ENCODE assay signal across 27 mouse cellular contexts in genomic region chr4:131438883-131439282, GRCm38 (mm10).
DNase-seq lines count a peak whose midpoint lies in the region; ATAC-seq and TF ChIP-seq lines count a peak whose summit lies in the region.
"Had no signal": no experiment of that assay in that cellular context is flagged by ENCODE, and none has a peak within 500 bp of the region (broad histone marks: within the 10 kb centered on the region; RNA-seq: fewer than 3 reads in every experiment).

No protein-coding gene starts in this region.

- no peaks in the 10 kb centered on the region for H3K27me3 ChIP-seq in intestine, embryonic 14.5 days (replicated peaks; ENCODE audit: control insufficient read depth, insufficient read depth, low read length)
- no peaks in the 10 kb centered on the region for H3K27me3 ChIP-seq in intestine, postnatal 0 days (replicated peaks; ENCODE audit: control insufficient read depth, insufficient read depth, low read length)
- no peaks in the 10 kb centered on the region for H3K27me3 ChIP-seq in lung, embryonic 16.5 days (ENCODE audit: control insufficient read depth, insufficient read depth, low read depth, low read length)
- H3K27me3 ChIP-seq in lung, postnatal 0 days (replicated peaks; ENCODE audit: insufficient read depth, low read length) = no peaks in the 10 kb centered on the region
- no peaks in the 10 kb centered on the region for H3K27me3 ChIP-seq in stomach, embryonic 15.5 days (replicated peaks)
- no peaks in the 10 kb centered on the region for H3K27me3 ChIP-seq in heart, embryonic 11.5 days (ENCODE audit: control insufficient read depth, insufficient read depth, low read length)
- H3K27me3 ChIP-seq: embryonic facial prominence, embryonic 15.5 days; forebrain, embryonic 12.5 days; forebrain, embryonic 15.5 days; hindbrain, embryonic 12.5 days; hindbrain, embryonic 15.5 days had no signal

- no peaks in the 10 kb centered on the region for H3K4me1 ChIP-seq in intestine, embryonic 14.5 days (replicated peaks; ENCODE audit: control insufficient read depth, insufficient read depth, low read length)
- no peaks in the 10 kb centered on the region for H3K4me1 ChIP-seq in intestine, postnatal 0 days (replicated peaks; ENCODE audit: control insufficient read depth, insufficient read depth, low read length)
- no peaks in the 10 kb centered on the region for H3K4me1 ChIP-seq in lung, embryonic 16.5 days (replicated peaks; ENCODE audit: control insufficient read depth, insufficient read depth, low read length)
- no peaks in the 10 kb centered on the region for H3K4me1 ChIP-seq in lung, postnatal 0 days (ENCODE audit: insufficient read depth, low read depth, low read length)
- no peaks in the 10 kb centered on the region for H3K4me1 ChIP-seq in stomach, embryonic 15.5 days
- no peaks in the 10 kb centered on the region for H3K4me1 ChIP-seq in heart, embryonic 11.5 days (ENCODE audit: control insufficient read depth, insufficient read depth, low read length)
- H3K4me1 ChIP-seq: forebrain, embryonic 15.5 days had no signal

- H3K9ac ChIP-seq in intestine, embryonic 14.5 days (ENCODE audit: low read length) = no peak overlapping the region
- no peak overlapping the region for H3K9ac ChIP-seq in intestine, postnatal 0 days (ENCODE audit: low read depth, low read length)
- H3K9ac ChIP-seq in lung, embryonic 16.5 days (ENCODE audit: low read length) = no peak overlapping the region
- H3K9ac ChIP-seq in lung, postnatal 0 days (replicated peaks; ENCODE audit: low read depth) = no peak overlapping the region
- no peak overlapping the region for H3K9ac ChIP-seq in stomach, embryonic 15.5 days
- no peak overlapping the region for H3K9ac ChIP-seq in heart, embryonic 11.5 days (ENCODE audit: low read depth, low read length)
- H3K9ac ChIP-seq: embryonic facial prominence, embryonic 15.5 days; forebrain, embryonic 12.5 days; forebrain, embryonic 15.5 days; hindbrain, embryonic 12.5 days; hindbrain, embryonic 15.5 days had no signal

- TF ChIP-seq EP300 in lung, postnatal 0 days (IDR thresholded peaks at IDR 0.05) = no peak

- TF ChIP-seq CTCF in intestine, postnatal 0 days (IDR thresholded peaks at IDR 0.05; ENCODE audit: low read depth) = no peak
- no peak for TF ChIP-seq CTCF in lung, postnatal 0 days (IDR thresholded peaks at IDR 0.05)

- no peak overlapping the region for H3K27ac ChIP-seq in intestine, embryonic 14.5 days (ENCODE audit: low read depth)
- H3K27ac ChIP-seq in intestine, postnatal 0 days (ENCODE audit: low read depth, low read length) = no peak overlapping the region
- H3K27ac ChIP-seq in lung, embryonic 16.5 days (ENCODE audit: low read length) = no peak overlapping the region
- H3K27ac ChIP-seq in lung, postnatal 0 days (ENCODE audit: low read length) = no peak overlapping the region
- no peak overlapping the region for H3K27ac ChIP-seq in stomach, embryonic 15.5 days
- H3K27ac ChIP-seq in heart, embryonic 11.5 days (ENCODE audit: low read depth, low read length) = no peak overlapping the region
- H3K27ac ChIP-seq: embryonic facial prominence, embryonic 15.5 days; forebrain, embryonic 12.5 days; forebrain, embryonic 15.5 days; heart, adult 2 months; heart, embryonic 10.5 days; hindbrain, embryonic 12.5 days; hindbrain, embryonic 15.5 days had no signal

- 15% methylated on average over 2 of the region's 2 CpGs for WGBS in intestine, embryonic 14.5 days
- WGBS in intestine, postnatal 0 days = 14% methylated on average over 2 of the region's 2 CpGs
- WGBS in lung, embryonic 16.5 days = 5% methylated on average over 2 of the region's 2 CpGs
- WGBS in lung, postnatal 0 days = 8% methylated on average over 2 of the region's 2 CpGs
- 7% methylated on average over 2 of the region's 2 CpGs for WGBS in stomach, embryonic 15.5 days
- 8% methylated on average over 2 of the region's 2 CpGs for WGBS in heart, embryonic 11.5 days (ENCODE audit: insufficient replicate concordance)

- no peaks in the 10 kb centered on the region for H3K9me3 ChIP-seq in intestine, embryonic 14.5 days (ENCODE audit: control insufficient read depth, low read length)
- no peaks in the 10 kb centered on the region for H3K9me3 ChIP-seq in intestine, postnatal 0 days (ENCODE audit: control insufficient read depth)
- H3K9me3 ChIP-seq in lung, embryonic 16.5 days (ENCODE audit: control insufficient read depth, low read length) = no peaks in the 10 kb centered on the region
- H3K9me3 ChIP-seq in lung, postnatal 0 days (ENCODE audit: low read length) = no peaks in the 10 kb centered on the region
- H3K9me3 ChIP-seq in stomach, embryonic 15.5 days = no peaks in the 10 kb centered on the region
- no peaks in the 10 kb centered on the region for H3K9me3 ChIP-seq in heart, embryonic 11.5 days (replicated peaks; ENCODE audit: control insufficient read depth, low read length)
- H3K9me3 ChIP-seq: embryonic facial prominence, embryonic 15.5 days; forebrain, embryonic 12.5 days; forebrain, embryonic 15.5 days; G1E; heart, embryonic 10.5 days; hindbrain, embryonic 12.5 days; hindbrain, embryonic 15.5 days had no signal

- DNase-seq in intestine, embryonic 14.5 days (ENCODE audit: low spot score) = no peak
- DNase-seq in lung, postnatal 0 days (ENCODE audit: low spot score) = no peak
- DNase-seq in ZHBTc4 (ENCODE audit: low read depth, low spot score) = peak; percentile 38
- no peak for DNase-seq in adrenal gland, postnatal 10 days
- DNase-seq: adrenal gland, adult 8-10 months; adrenal gland, postnatal 36 days; B cell, adult 2 months; cerebellum, adult 18-20 months; cerebellum, adult 9-10 months; cerebellum, postnatal 25 days; embryo, embryonic 11 days; gastrocnemius, postnatal 10 days; gastrocnemius, postnatal 36 days; heart, adult 2 months had no signal

- peak; percentile 75 for ATAC-seq in intestine, embryonic 14.5 days (replicated peaks; ENCODE audit: low FRiP score, low TSS enrichment, low read depth)
- no peak for ATAC-seq in intestine, postnatal 0 days
- peak; percentile 86 for ATAC-seq in lung, embryonic 16.5 days (ENCODE audit: low read depth)
- no peak; the same call in 1 of the 2 replicates for ATAC-seq in lung, postnatal 0 days
- peak; percentile 81 for ATAC-seq in stomach, embryonic 15.5 days (ENCODE audit: insufficient read depth, low FRiP score, low read depth)
- ATAC-seq in heart, embryonic 11.5 days (replicated peaks; ENCODE audit: insufficient number of reproducible peaks, low FRiP score, low TSS enrichment) = no peak
- ATAC-seq: activated CD4-positive, CD25-positive, alpha-beta regulatory T cell, adult 4 months; forebrain, embryonic 15.5 days; Patski had no signal

- H3K36me3 ChIP-seq in intestine, embryonic 14.5 days (ENCODE audit: control insufficient read depth, insufficient read depth, low read length) = no peaks in the 10 kb centered on the region
- H3K36me3 ChIP-seq in intestine, postnatal 0 days (ENCODE audit: control insufficient read depth, insufficient read depth) = no peaks in the 10 kb centered on the region
- H3K36me3 ChIP-seq in lung, embryonic 16.5 days (ENCODE audit: control insufficient read depth, insufficient read depth, low read length) = no peaks in the 10 kb centered on the region
- H3K36me3 ChIP-seq in lung, postnatal 0 days (ENCODE audit: insufficient read depth, low read length) = no peaks in the 10 kb centered on the region
- no peaks in the 10 kb centered on the region for H3K36me3 ChIP-seq in stomach, embryonic 15.5 days
- H3K36me3 ChIP-seq in heart, embryonic 11.5 days (ENCODE audit: control insufficient read depth, insufficient read depth, low read length) = no peaks in the 10 kb centered on the region
- H3K36me3 ChIP-seq: embryonic facial prominence, embryonic 15.5 days; forebrain, embryonic 12.5 days; forebrain, embryonic 15.5 days; G1E; heart, embryonic 10.5 days; hindbrain, embryonic 12.5 days; hindbrain, embryonic 15.5 days had no signal

- no peak overlapping the region for H3K4me2 ChIP-seq in intestine, embryonic 14.5 days (ENCODE audit: low read length)
- no peak overlapping the region for H3K4me2 ChIP-seq in intestine, postnatal 0 days (replicated peaks; ENCODE audit: low read depth)
- no peak overlapping the region for H3K4me2 ChIP-seq in lung, embryonic 16.5 days (ENCODE audit: low read depth, low read length)
- no peak overlapping the region for H3K4me2 ChIP-seq in lung, postnatal 0 days (replicated peaks; ENCODE audit: low read depth, low read length)
- H3K4me2 ChIP-seq in stomach, embryonic 15.5 days = no peak overlapping the region
- no peak overlapping the region for H3K4me2 ChIP-seq in heart, embryonic 11.5 days
- H3K4me2 ChIP-seq: embryonic facial prominence, embryonic 15.5 days; forebrain, embryonic 12.5 days; forebrain, embryonic 15.5 days; hindbrain, embryonic 12.5 days; hindbrain, embryonic 15.5 days had no signal

- H3K4me3 ChIP-seq in intestine, embryonic 14.5 days (ENCODE audit: low read depth, low read length) = no peak overlapping the region
- H3K4me3 ChIP-seq in intestine, postnatal 0 days (ENCODE audit: low read depth, low read length) = no peak overlapping the region
- H3K4me3 ChIP-seq in lung, embryonic 16.5 days (ENCODE audit: low read length) = no peak overlapping the region
- no peak overlapping the region for H3K4me3 ChIP-seq in lung, postnatal 0 days (ENCODE audit: low read depth, low read length)
- no peak overlapping the region for H3K4me3 ChIP-seq in stomach, embryonic 15.5 days (replicated peaks)
- H3K4me3 ChIP-seq in heart, embryonic 11.5 days (ENCODE audit: low read depth, low read length) = no peak overlapping the region
- H3K4me3 ChIP-seq: embryonic facial prominence, embryonic 15.5 days; forebrain, embryonic 12.5 days; forebrain, embryonic 15.5 days; heart, adult 2 months; heart, embryonic 10.5 days; hindbrain, embryonic 12.5 days; hindbrain, embryonic 15.5 days had no signal

Comparison
In these comparisons a context has a peak if more than half of its experiments do, and no peak if none do; other contexts are left out.
1. ATAC-seq: peak in intestine, embryonic 14.5 days (single experiment), lung, embryonic 16.5 days (single experiment) and stomach, embryonic 15.5 days (single experiment); none in intestine, postnatal 0 days (single experiment), lung, postnatal 0 days (single experiment) and heart, embryonic 11.5 days (single experiment).